Mouse (Mus musculus) kidney, postnatal 25 days (tissue): ENCODE measurements around the gene Prelid1.
A peak's percentile ranks its signal among the peaks of the same experiment; 100 is the strongest.

ENCODE experiments used
- DNase-seq, 2 experiments: peaks; one replicate each; pipeline ENCODE4 v3.0.0; 2021; ENCODE audit warnings: mixed read lengths in 2 of 2

Prelid1 gene

DNA sequence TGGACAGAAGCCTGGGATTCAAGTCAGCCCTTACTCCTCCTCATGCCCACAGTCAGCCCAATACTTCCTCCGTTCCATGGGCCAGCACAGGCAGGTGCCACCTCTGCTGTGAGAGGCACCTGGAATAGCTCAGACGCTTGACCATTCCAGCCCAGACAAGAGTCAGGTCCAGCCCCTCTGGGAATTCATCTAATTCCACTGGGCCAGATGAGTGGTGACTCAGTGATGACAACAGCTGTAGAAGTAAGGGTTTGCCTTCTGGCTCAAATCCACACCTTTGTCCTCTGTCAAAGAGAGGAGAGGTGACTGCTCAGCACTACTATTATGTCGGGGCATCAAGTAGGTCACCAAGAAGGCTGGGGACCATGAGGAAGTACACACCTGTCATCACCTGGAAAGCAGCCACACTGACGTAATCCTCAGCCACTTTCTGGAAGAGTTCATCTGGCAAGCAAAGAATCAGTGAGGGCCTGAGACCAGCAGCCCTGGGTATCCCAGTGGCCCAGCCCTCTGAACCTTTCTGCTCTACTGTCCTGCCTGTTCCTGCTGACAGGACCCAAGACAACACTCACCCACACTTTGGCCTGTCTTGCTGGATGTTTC, at the start of gene Prelid1:
Prelid1 (plus strand) TSS at position 570 of the 603 bp plus-strand sequence.
- DNase-seq, result no peak

DNA sequence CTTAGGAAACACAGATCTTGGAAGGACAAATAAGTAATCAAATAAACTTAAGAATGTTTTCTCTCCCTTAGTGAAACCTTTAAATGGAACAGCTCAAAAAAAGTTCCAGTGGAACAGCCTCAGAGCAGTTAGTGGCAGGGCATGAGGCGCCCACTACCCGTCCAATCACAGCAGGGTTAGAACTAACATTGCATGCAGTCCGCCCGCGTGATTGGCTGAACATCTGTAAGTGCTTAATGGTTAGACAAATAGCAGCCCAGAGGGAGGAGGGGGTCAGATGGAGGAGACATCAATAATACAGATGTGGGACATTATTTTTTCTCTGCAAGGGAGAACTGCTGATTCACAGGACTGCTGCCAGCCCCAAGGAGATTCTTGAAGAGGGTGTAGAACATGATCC, 43.1 kb upstream of the Prelid1 start:
- DNase-seq, result no peak

DNA sequence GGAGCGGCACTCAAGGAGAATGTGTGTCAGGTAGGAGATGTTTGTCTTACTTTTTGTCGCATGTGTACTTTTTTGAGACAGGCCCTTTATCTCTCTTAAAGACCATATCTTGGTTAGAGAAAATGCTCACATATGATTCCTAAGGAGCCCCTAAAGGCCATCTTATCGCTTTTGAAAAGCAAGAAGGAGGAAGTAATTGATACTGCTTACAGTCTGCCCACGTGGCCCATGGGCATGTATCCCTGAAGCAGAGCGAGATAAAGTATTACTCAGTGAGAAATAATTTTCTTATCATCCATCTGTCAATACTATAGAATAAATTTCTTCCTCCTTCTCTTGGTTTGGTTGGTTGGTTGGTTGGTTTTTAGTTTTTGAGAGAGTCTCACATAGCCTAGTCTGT, 42.7 kb upstream of the Prelid1 start:
- DNase-seq, result no peak

DNA sequence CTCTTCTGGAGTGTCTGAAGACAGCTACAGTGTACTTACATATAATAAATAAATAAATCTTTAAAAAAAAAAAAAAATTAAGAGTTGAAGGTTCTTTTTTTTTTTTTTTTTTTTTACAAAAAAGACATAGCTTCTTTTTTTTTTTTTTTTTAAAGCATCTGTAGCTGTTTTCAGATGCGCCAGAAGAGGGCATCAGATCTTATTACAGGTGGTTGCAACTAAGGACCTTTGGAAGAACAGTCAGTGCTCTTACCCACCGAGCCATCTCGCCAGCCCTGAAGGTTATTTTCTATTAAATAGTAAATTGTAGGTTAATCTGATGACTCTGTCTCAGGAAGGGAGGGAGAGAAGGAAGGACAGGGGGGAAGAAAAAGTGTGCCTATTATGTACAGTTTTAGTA, 31.4 kb upstream of the Prelid1 start:
- DNase-seq, result peak in 1 of 2 experiments; percentile 22

DNA sequence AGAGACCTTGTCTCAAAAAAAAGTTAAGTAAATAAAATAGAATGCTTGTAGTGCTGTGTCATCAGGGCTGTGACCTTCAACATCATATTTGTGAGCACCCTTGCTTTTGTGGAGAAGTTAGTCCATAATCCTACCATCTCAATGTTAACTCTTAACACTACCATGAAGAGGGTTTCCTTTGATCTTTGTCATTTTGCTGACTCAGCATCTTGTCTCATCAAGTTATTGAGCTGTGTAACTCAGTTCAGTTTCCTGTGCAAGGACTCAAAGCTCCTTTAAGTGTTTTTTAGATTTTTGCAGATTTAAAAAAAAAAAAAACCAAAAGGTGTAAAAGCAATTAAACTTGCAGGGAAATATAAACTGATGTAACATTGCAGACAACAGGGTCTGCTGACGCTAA, 23.5 kb upstream of the Prelid1 start:
- no peak for DNase-seq

DNA sequence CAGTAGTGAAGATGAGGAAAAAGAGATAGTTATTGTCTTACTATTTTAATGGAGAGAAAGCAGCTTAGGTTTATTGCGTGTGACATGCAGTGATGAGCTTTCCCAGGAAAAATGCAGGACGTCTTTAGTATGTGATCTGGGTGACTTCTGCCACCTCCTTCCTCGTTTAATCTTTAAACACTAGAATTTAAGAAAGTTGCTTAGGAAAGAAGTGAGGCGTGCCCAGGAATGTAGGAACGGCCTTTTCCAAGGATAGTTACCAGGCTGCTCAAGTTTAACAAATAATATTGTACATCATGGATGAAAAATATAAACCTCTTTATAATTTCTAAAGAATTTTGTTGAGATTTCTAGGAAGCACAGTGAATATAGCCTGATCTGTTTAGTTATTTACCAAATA, 19.4 kb upstream of the Prelid1 start:
- DNase-seq, result no peak

DNA sequence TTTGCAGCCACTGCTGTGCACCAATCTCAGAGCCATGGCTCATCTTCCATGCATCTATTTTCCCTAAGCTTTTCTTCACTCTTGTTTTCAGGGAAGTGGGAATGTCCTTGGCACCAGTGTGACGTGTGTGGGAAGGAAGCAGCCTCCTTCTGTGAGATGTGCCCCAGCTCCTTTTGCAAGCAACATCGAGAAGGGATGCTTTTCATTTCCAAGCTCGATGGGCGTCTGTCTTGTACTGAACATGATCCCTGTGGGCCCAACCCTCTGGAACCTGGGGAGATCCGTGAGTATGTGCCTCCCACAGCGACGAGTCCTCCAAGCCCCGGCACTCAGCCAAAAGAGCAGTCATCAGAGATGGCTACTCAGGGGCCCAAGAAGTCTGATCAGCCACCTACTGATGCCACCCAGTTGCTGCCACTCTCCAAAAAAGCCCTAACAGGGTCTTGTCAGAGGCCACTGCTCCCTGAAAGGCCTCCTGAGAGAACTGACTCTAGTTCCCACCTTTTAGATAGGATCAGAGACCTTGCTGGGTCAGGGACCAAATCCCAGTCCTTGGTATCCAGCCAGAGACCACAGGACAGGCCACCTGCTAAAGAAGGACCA, 8.2 kb upstream of the Prelid1 start:
- no peak for DNase-seq

DNA sequence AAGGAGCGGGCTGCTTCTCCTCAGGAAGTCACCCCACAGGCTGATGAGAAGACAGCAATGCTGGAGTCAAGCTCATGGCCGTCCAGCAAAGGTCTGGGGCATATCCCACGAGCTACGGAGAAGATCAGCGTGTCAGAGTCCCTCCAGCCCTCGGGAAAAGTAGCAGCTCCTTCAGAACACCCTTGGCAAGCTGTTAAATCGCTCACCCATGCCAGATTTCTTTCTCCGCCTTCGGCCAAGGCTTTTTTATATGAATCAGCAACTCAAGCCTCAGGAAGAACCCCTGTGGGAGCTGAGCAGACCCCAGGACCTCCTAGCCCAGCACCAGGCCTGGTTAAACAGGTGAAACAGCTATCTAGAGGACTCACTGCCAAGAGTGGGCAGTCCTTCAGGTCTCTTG, 7.2 kb upstream of the Prelid1 start:
- DNase-seq, result no peak

DNA sequence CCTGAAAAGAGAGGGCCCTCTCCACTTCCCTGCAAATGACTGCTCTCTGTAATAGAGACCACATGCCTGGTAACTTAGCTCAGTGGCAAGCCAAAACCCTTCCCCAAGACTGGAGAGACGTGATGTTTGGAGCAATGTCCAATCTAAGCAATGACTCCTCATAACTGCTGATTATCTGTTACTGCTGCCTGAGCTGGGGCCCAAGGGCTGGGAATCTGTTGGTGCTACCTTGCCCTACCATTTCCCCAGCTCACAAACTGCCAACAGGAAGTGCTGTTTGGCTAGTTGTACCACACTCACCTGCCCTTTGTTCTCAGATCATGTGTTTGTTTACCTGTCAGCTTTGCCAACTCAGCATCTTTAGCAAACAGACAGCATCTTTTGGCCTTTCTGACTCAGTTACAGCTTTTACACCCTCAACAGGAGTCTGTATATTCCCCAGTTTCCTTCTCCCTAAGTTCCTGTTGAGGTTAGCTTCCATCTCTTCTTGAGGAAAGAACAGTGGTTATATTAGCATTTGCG, 5.3 kb upstream of the Prelid1 start:
- no peak for DNase-seq

DNA sequence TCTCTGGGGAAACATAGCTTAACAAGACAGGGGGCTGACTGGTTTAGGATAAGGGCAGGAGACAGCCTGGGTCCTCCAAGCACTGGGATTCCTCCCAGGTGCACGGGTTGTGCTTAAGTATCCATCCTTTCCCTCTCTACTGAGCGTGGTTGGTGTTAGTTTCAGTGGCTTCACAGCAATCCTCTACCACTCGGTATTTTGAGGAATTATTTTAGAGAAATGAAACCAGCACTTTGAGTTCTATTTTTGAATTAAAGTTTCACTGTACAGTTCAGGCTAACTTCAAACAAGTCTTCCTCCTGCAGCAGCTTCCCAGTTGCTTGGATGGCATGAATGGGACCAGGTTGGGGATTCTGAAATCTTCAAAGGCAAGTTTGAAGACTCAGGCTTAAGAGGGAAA, 1.9 kb upstream of the Prelid1 start:
- no peak for DNase-seq

DNA sequence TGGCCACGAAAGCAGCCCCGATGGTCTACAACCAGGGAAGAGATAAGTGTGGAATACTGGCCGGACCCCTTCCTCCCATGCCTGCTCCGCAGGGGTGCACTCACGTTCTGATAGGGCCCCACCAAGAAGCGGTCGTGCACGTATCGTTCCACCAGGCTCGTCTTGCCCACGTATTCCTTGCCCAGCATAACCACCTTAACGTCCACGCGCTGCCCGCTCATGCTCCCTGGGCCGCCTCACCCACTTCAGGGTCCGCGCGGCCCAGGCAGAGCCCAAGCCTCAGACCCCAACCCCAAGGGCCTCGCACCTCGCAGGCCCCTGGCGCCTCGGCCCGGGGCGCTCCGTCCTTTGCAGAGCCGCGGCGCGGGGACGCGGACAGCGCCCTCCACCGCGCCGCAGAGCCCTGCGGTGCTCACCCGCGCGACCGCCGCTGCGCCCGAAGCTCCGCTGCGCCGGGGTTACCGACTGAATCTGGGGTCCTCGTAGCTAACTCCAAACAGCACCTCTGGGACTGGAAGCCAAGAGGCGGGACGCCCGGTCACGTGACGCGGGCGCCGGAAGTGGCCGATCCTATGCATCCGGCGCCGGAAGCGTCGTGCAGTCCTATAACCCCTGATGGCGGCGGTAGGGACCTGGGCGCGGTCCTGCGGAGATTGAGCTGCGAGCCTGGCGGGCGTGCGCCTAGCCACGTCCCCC, 1.3 kb downstream of the Prelid1 start, which contains the start of gene Rab24:
Rab24 (minus strand) TSS at position 513 of the 696 bp plus-strand sequence.
- DNase-seq, result peak; percentile 90 to 93

DNA sequence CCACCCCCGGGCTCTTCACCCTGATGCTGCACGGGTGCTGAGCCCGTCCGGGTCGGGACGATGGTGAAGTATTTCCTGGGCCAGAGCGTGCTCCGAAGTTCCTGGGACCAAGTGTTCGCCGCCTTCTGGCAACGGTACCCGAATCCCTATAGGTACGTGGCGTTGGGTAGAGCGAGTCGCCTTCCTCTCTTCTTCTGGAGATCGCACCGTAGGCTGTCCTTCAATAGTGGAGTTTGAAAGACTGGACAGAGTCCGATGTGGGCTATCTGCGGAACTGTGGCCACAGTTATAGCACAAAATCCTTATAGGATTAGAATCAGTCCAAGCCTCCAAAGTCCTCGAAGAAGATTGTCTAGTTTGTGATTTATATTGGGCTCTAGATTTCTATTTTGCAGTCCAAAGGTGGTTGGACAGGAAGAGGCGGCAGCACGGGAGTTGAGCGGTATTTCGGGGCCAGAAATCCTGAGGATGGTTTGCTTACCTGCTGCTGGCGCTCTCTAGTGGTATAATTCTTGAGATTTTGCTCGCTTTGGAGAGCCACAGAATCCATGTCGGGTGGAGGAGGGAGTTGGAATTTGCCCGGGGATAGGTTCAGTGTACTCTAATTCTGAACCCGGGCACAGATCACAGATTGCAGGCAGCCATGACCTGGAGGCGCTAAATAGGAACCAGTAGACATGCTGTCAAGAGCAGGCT, 2.0 kb downstream of the Prelid1 start:
- peak; percentile 71 to 83 for DNase-seq

DNA sequence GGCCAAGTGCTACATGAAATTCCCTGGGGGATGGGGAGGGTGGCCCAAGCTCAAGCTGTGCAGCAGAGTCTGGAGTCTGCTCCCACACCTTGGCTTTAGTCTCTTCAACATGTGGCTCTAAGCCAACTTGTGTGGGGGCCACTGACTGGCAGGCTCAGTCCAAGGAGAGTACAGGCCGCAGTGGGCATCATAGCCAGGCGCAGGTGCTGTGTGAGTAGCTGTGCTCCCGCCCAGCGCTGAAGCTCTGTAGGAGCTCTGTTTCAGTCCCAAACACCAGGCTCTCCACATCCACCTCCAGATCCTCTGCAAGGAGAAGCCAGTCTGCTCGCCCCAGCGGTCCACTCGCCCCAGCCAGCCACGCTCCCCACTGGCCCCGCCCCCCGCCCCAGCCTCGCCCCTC, 5.3 kb downstream of the Prelid1 start:
- no peak for DNase-seq

DNA sequence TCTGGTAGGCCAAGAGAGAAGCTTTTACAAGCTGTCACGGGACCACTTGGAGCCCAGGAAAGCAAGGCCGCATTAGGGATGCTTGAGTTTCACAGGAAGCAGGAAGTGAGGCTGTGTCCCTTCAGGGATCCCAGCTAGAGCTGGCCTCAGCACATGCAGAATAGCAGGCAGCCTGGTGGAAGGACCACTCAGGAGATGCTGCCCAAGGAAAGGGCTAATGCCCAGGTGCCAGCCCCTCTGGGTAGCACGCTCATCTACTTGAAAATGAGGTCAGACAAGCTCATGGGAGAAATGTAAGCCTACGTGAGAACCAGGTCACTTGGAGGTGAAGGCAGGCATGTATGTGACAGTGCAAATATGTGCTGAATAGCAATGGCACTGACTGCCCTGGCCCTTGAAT, 6.9 kb downstream of the Prelid1 start:
- DNase-seq, result no peak

DNA sequence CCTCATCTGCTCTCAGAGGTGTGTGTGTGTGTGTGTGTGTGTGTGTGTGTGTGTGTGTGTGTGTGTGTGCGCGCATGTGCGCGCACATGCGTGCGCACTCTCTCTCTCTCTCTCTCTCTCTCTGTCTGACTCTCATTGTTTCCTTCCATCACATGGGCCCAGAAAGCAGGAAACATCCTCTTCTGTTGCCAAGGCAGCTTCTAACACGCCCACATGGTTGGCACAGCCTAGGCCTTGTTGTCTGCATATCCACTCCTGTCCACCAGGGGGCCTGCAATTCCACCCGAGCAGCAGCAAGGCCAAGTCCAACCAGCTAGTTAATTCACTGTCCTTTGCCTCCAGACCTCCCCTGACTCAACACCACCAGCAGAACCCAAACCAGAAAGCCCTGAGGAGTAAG, 7.3 kb downstream of the Prelid1 start:
- DNase-seq, result peak; percentile 86 to 90

DNA sequence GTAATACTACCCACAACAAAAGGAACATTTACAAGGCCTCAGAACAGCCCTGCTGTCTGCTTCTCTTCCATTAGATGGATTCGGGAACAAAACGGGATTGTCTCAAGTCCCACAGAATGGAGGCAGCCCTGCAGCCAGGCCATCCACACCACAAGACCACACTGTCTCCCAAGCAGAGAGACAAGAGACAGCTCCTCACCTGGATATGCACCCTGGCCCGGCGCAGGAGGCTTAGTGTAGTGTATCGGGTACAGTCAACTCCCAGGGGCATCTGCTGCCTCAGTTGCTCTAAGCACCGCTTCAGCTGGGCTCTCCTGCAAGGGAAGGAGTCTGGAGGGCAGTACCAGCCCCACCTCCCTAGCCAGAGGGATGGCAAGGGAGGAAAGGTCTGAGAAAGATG, 7.9 kb downstream of the Prelid1 start:
- no peak for DNase-seq

DNA sequence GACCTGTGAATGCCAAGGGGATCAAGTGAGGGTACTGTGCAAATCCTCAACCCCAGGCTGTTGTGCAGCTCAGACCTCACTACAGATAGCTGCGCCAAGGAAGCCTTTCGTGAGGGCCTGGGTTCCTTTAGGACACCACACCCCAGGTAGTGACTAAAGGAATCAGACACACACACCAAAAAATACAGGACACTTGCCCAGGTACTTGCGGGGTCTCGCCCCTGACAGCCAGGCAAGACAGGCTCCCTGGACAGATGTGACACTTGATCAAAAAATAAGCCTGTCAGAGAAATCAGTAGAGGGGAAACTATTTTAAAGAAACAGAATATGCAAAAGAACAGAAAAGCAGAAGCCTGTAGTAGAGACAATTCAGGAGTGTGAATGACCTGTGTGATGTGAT, 8.3 kb downstream of the Prelid1 start:
- no peak for DNase-seq

DNA sequence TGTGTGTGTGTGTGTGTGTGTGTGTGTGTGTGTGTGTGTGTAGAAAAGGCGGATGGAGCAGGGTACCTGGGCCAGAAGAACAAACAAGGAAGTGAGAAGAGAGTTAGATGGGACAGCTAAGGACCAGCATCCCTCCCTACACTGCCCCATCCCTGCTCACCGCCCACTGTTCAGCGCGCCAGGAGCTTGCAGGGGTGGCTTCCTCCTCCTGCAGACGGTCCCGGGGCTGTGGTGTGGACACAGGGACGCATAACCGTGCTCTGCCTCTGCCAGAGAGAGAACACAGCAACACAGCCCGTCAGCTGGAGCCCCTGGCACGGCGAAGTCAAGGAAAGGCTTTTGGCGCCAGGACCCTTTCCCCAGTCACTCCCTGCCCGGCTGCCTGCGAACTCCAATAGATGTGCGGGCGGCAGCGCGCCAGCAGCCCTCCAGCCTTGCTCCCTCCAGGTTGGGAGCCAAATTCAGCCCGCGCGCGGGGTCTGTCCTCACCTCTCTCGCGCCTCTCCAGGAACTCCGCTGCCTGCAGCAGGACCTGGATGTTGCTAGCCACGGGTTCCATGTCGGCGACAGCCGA, 8.9 kb downstream of the Prelid1 start:
- DNase-seq, result no peak

DNA sequence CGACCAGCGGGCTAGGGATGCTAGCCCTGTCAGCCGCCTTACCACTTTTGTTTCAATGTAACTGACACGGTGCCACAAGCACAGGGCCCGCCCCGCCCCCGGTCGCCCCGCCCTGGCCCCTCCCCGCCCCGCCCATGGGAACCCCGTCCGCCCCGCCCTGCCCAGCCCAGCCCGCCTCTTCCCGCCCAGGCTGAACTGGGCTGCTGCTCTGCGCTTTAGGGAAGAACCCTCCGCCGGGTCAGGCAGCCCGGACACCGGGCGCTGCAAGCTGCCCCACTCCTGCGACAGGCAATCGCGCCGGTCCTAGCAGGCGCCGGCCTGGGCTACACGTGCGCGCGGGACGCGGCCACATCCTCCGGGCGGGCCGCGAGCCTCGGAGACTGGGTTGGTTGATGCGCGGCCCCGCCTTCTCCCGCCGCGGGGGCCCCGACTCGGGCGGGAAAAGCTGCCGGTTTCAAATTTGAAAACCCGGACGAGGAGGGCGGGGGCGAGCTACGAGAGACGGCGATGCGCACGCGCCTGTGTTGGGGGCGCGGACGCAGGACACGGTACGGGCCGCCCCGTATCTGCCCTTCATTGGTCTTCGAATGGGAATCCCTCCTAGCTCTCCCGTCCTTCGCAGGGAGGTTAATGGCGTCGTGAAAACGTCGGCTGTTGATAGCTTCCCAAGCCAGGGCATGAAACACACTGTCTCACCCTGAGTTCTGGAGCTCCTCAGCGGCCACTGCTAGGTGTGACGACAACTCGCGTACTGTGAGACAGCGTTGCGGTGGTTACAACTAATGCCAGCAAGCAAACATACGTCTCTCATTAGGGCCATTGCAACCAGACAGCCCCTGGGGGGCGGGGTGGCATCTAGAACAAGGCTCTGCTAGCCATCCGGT, 9.6 kb downstream of the Prelid1 start, which contains the start of gene Mxd3:
Mxd3 (minus strand) TSS at position 141 of the 884 bp plus-strand sequence.
- peak; percentile 81 to 90 for DNase-seq

DNA sequence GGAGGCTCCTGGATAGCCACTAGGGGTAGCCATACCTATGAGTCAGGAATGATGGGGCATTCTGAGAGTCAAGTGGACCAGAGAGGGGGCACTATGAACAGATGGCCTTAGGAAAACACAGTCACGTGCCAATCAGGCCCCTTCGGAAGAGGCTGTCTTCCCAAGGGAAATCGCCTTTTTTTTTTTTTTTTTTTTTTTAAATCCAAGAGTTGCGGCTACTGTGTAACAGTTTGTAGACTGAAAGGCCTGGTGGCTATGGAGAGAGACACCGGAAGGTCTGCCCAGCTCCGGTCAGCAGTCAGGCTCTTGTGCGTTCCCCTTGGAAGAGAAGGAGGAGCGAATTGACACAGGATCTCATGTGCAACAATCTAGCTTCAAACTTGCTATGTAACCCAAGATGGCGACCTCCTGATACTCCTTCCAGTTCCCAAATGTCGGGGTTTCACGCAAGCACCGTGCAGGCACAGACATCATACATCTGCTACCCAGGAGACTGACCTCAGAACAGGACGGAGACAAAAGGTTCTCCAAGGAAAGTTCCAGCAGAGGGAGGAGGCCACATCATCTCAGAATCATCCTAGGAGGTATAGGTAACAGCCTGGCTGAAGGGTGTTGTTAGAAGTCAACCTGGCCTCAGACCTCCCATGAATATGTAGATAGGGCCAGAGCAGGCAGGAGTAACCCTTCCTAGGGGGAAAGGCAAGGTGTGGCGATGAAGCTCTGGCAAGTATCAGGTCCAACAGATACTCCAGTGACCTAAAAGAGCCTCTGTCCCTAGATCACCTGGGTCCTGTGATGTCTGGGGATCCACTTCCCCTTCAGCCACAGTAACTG, 10.5 kb downstream of the Prelid1 start:
- no peak for DNase-seq

DNA sequence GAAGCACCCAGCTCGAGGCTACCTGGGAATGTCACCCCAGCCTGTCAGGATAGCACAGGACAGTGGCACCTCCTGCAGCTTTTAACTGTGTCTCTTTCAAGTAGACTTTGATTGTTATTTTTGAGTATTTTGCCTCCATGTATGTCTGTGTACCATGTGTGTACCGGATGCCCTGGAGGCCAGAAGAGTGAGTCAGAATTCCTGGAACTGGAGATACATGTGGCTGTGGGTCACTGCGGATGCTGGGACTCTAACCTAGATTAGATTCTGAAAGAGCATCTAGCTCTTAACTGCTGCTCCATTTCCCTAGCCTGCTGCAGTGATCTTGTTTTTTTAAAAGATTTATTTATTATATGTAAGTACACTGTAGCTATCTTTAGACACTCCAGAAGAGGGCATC, 12.0 kb downstream of the Prelid1 start:
- DNase-seq, result no peak
